Mouse (Mus musculus) heart, embryonic 12.5 days (tissue): Measurements from ENCODE around the gene Tssk1. TPM values are rescaled to one million over a fixed set of nuclear protein-coding genes. Genes with fewer than 3 reads are reported as not detected.

Source experiments
- ATAC-seq: fragments of 200-750 bp; cut with Nextera tagmentation; 2 replicates; pipeline ENCODE4 v1.8.0; 2017; ENCODE audit warnings: moderate TSS enrichment, moderate library complexity; ENCODE audit not compliant: insufficient number of reproducible peaks, low FRiP score
- H3K27ac ChIP-seq: fragments of 300-500 bp; sonication (generic); 2 replicates; pipeline ENCODE4 v1.5.1; 2016; ENCODE audit warnings: mild to moderate bottlenecking, moderate library complexity; ENCODE audit not compliant: poor library complexity, severe bottlenecking
- H3K27me3 ChIP-seq: fragments of 300-500 bp; sonication (generic); replicated peaks from 2 replicates; pipeline ENCODE4 v1.6.1; 2016; ENCODE audit warnings: mild to moderate bottlenecking, moderate library complexity
- H3K36me3 ChIP-seq: fragments of 300-500 bp; sonication (generic); 2 replicates; pipeline ENCODE4 v1.6.1; 2016; ENCODE audit warnings: mild to moderate bottlenecking, moderate library complexity
- H3K4me1 ChIP-seq: fragments of 300-500 bp; sonication (generic); replicated peaks from 2 replicates; pipeline ENCODE4 v1.6.1; 2016; ENCODE audit warnings: mild to moderate bottlenecking
- H3K4me2 ChIP-seq: fragments of 300-500 bp; sonication (generic); 2 replicates; pipeline ENCODE4 v1.6.1; 2016; ENCODE audit warnings: mild to moderate bottlenecking, moderate library complexity
- H3K4me3 ChIP-seq: fragments of 300-500 bp; sonication (generic); 2 replicates; pipeline ENCODE4 v1.5.1; 2016; ENCODE audit warnings: mild to moderate bottlenecking
- H3K9ac ChIP-seq: fragments of 300-500 bp; sonication (generic); 2 replicates; pipeline ENCODE4 v1.6.1; 2016; ENCODE audit warnings: mild to moderate bottlenecking, moderate library complexity
- H3K9me3 ChIP-seq: fragments of 300-500 bp; sonication (generic); replicated peaks from 2 replicates; pipeline ENCODE4 v1.6.1; 2016; ENCODE audit warnings: mild to moderate bottlenecking, moderate library complexity
- WGBS: fragments of 180-500 bp; shearing (Covaris S2); methylation state at CpG from one replicate; pipeline ENCODE4 v1.1.7; 2016; 5-methylcytosine and 5-hydroxymethylcytosine counted together
- polyA plus RNA-seq: library from polyadenylated mRNA; unstranded; fragments of >200 nt; fragmentation: Nextera tagmentation; extraction: Ambion mirVana; gene quantifications from 2 replicates; pipeline ENCODE4 v1.2.1, GENCODE M21; 2016

Gene Tssk1
- polyA plus RNA-seq, 1 experiment from 2014 or later = 0.04 TPM

DNA sequence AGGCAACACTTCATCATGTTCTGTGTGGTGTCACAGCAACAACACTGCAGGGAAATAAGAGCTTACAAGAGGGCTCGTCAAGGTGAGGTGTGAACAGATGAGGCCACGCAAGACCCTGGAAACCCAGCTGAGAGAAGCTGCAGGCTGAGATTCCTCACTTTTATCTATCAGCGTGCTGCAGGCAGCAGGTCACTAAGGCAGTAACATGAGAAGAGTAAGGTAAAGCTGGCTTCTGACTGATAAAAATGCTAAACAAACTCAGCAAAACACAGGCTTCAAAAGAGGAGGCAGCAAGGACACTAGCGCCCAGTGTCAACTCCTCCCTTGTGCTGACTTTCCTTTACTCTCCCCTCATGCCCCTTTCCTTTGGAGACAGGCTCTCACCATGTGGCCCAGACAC is 21.0 kb upstream of the Tssk1 start:
- Histone ChIP-seq H3K9me3 (no peaks in the 10 kb centered on the region), H3K36me3 (peaks cover 20% of the 10 kb centered on the region), H3K27ac (peak overlapping the region; percentile 31), H3K9ac (no peak overlapping the region), H3K4me2 (no peak overlapping the region), H3K27me3 (no peaks in the 10 kb centered on the region), H3K4me1 (peaks cover 58% of the 10 kb centered on the region), H3K4me3 (no peak overlapping the region)
- WGBS = 24% methylated on average over 4 of the region's 4 CpGs
- ATAC-seq = peak; percentile 50; the same call in 1 of the 2 replicates

DNA sequence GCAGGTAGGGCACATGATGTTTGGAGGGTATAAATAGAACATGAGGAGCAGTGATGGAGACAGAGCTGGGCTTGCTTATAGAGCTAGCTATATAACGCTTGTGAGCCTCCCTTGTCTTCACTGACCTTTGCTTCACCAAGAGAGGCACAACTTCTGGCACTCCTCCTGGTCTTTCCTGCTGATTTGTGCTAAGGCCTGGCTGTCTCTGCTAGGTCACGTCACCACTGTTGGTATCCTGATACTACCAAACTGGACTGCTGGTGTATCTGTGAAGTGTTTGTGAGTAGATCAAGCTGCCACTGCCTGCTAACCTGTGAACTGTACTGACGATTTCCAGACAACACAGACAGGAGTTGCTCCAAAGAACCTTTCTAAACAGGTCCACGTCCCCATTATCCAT is 18.8 kb upstream of the Tssk1 start:
- Histone ChIP-seq H3K4me2 (0 out of 2 replicates have a peak overlapping the region, but pooled peaks have one; percentile 0), H3K36me3 (peaks cover 20% of the 10 kb centered on the region), H3K27me3 (no peaks in the 10 kb centered on the region), H3K27ac (peak overlapping the region; percentile 75), H3K4me1 (peaks cover 60% of the 10 kb centered on the region), H3K4me3 (no peak overlapping the region), H3K9ac (no peak overlapping the region), H3K9me3 (no peaks in the 10 kb centered on the region)
- ATAC-seq = no peak
- 27% methylated on average over 4 of the region's 4 CpGs for WGBS

GRCm38 (mm10) chr16:17876096-17876495 is 17.9 kb upstream of the Tssk1 start:
- WGBS = 86% methylated on average over 1 of the region's 1 CpGs
- H3K4me3 ChIP-seq = no peak overlapping the region
- no peak overlapping the region for H3K9ac ChIP-seq
- no peak overlapping the region for H3K4me2 ChIP-seq
- no peaks in the 10 kb centered on the region for H3K9me3 ChIP-seq
- peaks cover 58% of the 10 kb centered on the region for H3K4me1 ChIP-seq
- ATAC-seq = no peak
- H3K36me3 ChIP-seq = peaks cover 16% of the 10 kb centered on the region
- H3K27ac ChIP-seq = no peak overlapping the region
- H3K27me3 ChIP-seq = no peaks in the 10 kb centered on the region

DNA sequence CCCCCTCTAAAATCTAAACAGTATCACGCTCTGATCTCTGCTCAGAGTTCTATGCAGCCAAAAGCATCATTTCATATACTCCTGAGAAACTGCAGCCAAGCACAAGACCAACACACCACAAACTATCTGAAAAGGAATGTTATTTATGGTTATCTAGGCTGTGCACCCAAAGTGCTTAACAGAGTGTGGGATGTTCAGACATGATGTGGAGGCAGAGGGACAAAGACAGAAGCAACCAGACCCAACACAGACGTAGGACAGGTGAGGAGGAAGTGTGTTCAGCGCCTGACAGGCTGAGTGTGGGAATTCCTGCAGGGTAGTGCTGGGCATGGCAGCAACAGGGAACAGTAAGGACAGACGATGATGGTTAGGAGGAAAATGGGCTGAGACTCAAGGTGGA is 14.5 kb upstream of the Tssk1 start:
- no peak for ATAC-seq
- Histone ChIP-seq H3K9ac (no peak overlapping the region), H3K4me3 (no peak overlapping the region), H3K4me2 (no peak overlapping the region), H3K4me1 (peaks cover 45% of the 10 kb centered on the region), H3K36me3 (peaks cover 7% of the 10 kb centered on the region; the same call in 1 of the 2 replicates), H3K27me3 (no peaks in the 10 kb centered on the region), H3K27ac (no peak overlapping the region), H3K9me3 (no peaks in the 10 kb centered on the region)
- WGBS = 84% methylated on average over 4 of the region's 4 CpGs

DNA sequence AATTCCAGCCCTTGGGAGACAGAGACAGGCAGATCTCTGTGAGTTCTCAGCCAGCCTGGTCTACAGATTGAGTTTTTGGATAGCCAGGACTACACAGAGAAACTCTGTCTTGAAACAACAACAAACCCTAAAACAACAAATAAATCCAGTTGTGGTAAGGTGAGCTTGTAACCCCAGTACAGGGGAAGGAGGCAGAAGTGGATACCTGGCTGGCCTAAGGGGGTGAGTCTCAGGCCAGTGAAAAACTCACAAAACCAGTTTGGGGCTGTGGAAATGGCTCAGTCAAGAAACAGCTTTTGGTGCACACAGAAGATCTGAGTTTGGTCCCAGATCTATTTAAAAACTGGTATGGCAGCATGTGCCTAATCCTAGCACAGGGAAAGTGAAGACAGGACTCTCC is 11.8 kb upstream of the Tssk1 start:
- ATAC-seq = no peak
- no peak overlapping the region for H3K4me3 ChIP-seq
- H3K4me2 ChIP-seq = no peak overlapping the region
- H3K9ac ChIP-seq = no peak overlapping the region
- H3K27ac ChIP-seq = no peak overlapping the region
- no peaks in the 10 kb centered on the region for H3K9me3 ChIP-seq
- H3K27me3 ChIP-seq = no peaks in the 10 kb centered on the region
- H3K36me3 ChIP-seq = peaks cover 8% of the 10 kb centered on the region; the same call in 1 of the 2 replicates
- peaks cover 34% of the 10 kb centered on the region for H3K4me1 ChIP-seq

GRCm38 (mm10) chr16:17884116-17884515 is 9.9 kb upstream of the Tssk1 start:
- Histone ChIP-seq H3K36me3 (0 out of 2 replicates have a peak, but pooled peaks cover 4% of the 10 kb centered on the region), H3K27me3 (no peaks in the 10 kb centered on the region), H3K9me3 (no peaks in the 10 kb centered on the region), H3K9ac (no peak overlapping the region), H3K4me1 (peaks cover 28% of the 10 kb centered on the region), H3K4me2 (no peak overlapping the region), H3K27ac (no peak overlapping the region), H3K4me3 (no peak overlapping the region)
- 54% methylated on average over 6 of the region's 6 CpGs for WGBS
- ATAC-seq = no peak

GRCm38 (mm10) chr16:17889689-17890341 is 4.2 kb upstream of the Tssk1 start:
- Histone ChIP-seq H3K27me3 (no peaks in the 10 kb centered on the region), H3K4me1 (peaks cover 20% of the 10 kb centered on the region), H3K4me2 (peak overlapping the region; percentile 77), H3K4me3 (peak overlapping the region; percentile 67), H3K9ac (no peak overlapping the region), H3K27ac (no peak overlapping the region), H3K9me3 (no peaks in the 10 kb centered on the region), H3K36me3 (peaks cover 9% of the 10 kb centered on the region)
- 78% methylated on average over 6 of the region's 6 CpGs for WGBS
- no peak for ATAC-seq

GRCm38 (mm10) chr16:17890342-17890727 is 3.7 kb upstream of the Tssk1 start:
- ATAC-seq = no peak
- H3K36me3 ChIP-seq = peaks cover 5% of the 10 kb centered on the region
- peaks cover 20% of the 10 kb centered on the region for H3K4me1 ChIP-seq
- H3K27me3 ChIP-seq = no peaks in the 10 kb centered on the region
- peak overlapping the region; percentile 67 for H3K4me3 ChIP-seq
- peak overlapping the region; percentile 77 for H3K4me2 ChIP-seq
- H3K9ac ChIP-seq = peak overlapping the region; percentile 94
- H3K9me3 ChIP-seq = no peaks in the 10 kb centered on the region
- no peak overlapping the region for H3K27ac ChIP-seq
- 47% methylated on average over 2 of the region's 2 CpGs for WGBS

DNA sequence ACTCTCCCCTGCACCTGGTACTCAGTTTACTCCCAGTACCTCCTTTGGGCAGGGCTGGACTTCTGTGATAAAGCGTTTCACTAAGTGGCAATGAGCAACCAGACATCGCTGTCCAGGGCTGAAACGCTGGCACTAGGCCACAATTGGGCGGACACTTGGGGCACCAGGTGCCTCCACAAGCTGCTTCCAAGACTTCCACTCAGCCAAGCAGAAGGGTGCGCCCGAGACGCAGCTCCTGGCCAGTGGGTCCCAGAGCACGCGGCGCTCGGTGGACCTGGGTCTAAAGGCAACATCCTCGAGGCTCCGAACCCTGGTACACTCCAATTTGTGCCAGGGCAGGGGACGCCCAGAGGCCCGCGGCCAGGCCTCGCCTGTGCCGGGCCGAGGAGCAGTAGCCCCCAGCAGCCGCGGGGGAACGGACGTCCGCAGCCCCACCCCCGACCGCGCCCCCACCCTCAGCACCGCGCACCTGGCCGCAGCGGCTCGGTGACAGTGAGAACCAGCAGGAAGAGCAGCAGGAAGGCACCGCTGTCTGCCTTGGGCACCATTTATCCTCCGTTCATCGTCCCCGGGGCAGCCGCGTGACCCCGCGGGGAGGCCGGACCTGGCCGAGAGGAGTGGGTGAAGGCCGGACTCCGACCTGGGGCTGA is 3.0 kb upstream of the Tssk1 start:
- peaks cover 5% of the 10 kb centered on the region for H3K36me3 ChIP-seq
- peak overlapping the region; percentile 94 for H3K9ac ChIP-seq
- H3K4me1 ChIP-seq = peaks cover 20% of the 10 kb centered on the region
- no peaks in the 10 kb centered on the region for H3K9me3 ChIP-seq
- peak overlapping the region; percentile 77 for H3K4me2 ChIP-seq
- H3K27me3 ChIP-seq = no peaks in the 10 kb centered on the region
- peak; percentile 78 for ATAC-seq
- peak overlapping the region; percentile 94 for H3K27ac ChIP-seq
- WGBS = under 1% methylated on average over 44 of the region's 44 CpGs
- H3K4me3 ChIP-seq = peak overlapping the region; percentile 67

DNA sequence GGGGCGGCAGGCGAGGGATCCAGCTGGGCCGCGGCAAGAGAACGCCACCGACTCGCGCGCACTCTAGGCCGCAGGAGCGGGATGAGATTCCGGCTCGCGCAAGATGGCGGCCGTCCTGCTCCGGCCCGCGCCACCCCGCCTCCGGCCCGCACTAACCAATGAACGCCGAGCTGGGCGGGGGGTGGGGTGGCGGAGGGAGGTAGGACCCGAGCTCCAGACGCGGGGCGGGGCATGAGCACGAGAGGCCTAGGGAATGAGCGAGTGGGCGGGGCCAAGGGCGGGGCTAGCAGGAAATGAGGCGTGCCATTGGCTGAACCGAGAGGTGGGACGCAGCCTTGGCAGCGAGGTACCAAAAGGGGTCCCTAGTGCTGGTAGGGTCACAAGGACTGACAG is 2.5 kb upstream of the Tssk1 start, which contains the start of gene Gm20518:
Gm20518 (minus strand) TSS at position 105 of the 393 bp plus-strand sequence.
- under 1% methylated on average over 38 of the region's 38 CpGs for WGBS
- Histone ChIP-seq H3K27ac (peak within 1 kb of the TSS; percentile 94), H3K36me3 (peaks cover 5% of the 10 kb centered on the region), H3K9me3 (no peaks in the 10 kb centered on the region), H3K27me3 (no peaks in the 10 kb centered on the region), H3K9ac (peak within 1 kb of the TSS; percentile 94), H3K4me3 (peak within 1 kb of the TSS; percentile 67), H3K4me1 (peaks cover 20% of the 10 kb centered on the region), H3K4me2 (peak within 1 kb of the TSS; percentile 77)
- peak; percentile 99 for ATAC-seq

GRCm38 (mm10) chr16:17892606-17893005 is 1.4 kb upstream of the Tssk1 start:
- Histone ChIP-seq H3K9ac (no peak overlapping the region), H3K4me2 (no peak overlapping the region), H3K27ac (no peak overlapping the region), H3K4me3 (no peak overlapping the region), H3K27me3 (no peaks in the 10 kb centered on the region), H3K9me3 (no peaks in the 10 kb centered on the region), H3K36me3 (peaks cover 5% of the 10 kb centered on the region), H3K4me1 (peaks cover 20% of the 10 kb centered on the region)
- WGBS = 50% methylated on average over 3 of the region's 3 CpGs
- ATAC-seq = no peak
